Mouse (Mus musculus): ENCODE data around the gene Rere.
"Not testable (repeated sequence)": the region's sequence is repeated elsewhere in the genome, so short reads cannot be mapped to it uniquely, and the experiment has no call there.

The Rere gene

GRCm38 (mm10) chr4:150578021-150578420 is 296.6 kb downstream of the Rere start:
- no peak for DNase-seq (ENCODE audit: low read depth, low spot score)

DNA sequence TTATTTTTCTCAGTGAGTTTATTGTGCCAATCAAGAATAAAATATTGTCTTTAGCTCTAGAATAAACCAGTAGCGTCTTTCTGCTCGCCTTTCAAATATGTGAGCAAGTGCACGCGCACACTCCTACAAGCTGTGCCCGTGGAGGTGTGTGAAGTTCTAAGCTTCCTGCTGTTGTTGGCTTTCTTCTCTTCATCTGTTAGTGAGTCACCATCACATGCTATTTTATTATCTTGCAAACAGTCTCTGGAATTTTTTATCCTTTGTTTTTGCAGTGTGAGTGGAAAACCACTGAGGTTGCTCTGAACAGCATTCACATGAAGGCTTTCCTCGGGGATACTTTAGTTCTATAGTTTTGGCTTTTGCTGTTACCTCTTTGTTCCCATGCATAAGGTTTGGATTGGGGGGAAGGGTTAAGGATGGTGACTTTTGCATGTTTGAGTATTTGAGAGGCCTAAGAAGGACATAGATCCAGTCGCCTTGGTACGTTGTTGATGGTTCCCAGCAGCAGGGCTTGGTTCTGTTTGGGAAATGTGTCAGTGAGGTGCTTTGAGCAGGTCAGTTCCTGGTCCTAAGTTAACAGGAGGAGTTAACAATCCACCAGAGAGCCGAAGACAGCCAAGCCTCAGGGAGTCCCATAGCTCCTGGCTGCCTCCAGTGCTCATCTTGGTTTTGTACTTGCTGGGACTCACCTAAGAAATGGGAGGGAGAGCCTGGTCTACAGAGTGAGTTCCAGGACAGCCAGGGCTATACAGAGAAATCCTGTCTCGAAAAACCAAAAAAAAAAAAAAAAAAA is 300.7 kb downstream of the Rere start:
- DNase-seq (ENCODE audit: low read depth, low spot score): no peak

DNA sequence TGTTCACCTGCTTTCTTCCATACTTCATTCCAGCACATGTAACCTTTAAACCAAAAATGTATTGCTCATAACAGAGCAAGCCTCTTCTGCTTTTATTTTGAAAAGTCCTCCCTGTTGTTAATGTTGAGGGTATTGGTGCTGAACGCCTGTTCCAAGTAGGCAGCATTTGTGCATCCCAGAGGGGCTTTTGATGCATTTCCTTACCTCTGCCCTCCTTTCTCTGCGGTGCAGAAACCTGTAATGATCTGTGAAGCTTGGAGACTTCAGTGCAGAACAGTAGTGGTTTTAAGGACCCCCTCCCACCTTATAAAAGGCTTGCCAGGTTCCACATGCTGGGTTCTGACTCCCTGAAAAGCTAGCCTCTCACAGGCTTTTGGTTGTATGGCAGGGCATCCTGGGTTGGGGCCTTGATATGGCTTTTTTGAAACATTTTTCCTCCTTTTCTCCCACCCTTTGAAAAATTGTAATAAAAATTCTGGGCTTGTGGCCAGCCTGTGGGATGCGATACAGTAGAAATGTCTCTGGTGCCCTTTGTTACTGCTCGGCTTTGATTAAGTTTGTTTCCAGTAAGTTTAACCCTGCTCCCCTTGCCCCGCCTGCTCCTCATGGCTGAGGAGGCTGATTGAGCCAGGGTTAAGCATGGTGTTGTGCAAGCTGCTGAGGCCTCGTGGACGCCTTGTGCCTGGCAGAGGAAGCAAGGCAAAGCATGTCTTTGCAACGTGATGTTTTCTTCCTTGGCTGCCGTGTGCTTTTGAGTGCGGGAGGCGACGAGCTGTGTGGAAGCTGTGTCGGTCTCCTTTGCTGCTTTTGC is 301.7 kb downstream of the Rere start:
- DNase-seq (ENCODE audit: low read depth, low spot score): no peak

GRCm38 (mm10) chr4:150583777-150584135 is 302.3 kb downstream of the Rere start:
- no peak for DNase-seq (ENCODE audit: low read depth, low spot score)

DNA sequence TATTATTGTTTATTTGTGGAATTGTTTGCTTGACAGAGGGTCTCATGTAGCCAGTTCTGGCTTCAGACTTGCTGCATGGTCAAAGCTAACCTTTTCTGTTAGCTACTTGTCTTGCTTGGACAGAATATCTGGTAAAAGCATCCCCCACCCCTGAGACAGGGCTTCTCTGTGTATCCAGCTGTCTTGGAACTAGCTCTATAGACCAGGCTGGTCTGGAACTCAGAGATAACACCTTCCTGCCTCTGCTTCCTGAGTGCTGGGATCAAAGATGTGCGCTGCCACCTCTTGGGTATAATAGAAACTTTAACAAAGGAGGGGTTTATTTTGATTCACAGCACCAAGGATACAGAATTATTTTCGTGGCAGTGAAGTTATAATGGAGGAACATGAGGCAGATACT is 304.4 kb downstream of the Rere start:
- no peak for DNase-seq (ENCODE audit: low read depth, low spot score)

DNA sequence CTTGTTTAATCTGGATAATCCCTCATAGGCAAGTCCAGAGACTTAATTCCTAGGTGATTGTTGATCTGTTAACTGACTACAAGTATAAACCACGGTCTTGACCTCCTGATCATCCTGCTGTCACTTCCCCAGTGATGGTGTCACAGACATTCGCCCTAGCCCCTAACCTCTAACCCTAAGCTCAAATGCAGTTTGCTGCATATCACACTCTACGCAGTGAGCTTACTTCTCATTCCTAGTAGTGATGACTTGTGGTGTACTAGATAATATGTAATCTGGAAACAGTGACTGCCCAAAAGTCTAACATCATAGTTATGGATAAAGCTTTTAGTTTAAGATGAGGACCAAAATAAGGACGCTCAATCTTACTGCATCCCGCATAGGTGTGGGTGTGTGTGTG is 304.8 kb downstream of the Rere start:
- no peak for DNase-seq (ENCODE audit: low read depth, low spot score)

DNA sequence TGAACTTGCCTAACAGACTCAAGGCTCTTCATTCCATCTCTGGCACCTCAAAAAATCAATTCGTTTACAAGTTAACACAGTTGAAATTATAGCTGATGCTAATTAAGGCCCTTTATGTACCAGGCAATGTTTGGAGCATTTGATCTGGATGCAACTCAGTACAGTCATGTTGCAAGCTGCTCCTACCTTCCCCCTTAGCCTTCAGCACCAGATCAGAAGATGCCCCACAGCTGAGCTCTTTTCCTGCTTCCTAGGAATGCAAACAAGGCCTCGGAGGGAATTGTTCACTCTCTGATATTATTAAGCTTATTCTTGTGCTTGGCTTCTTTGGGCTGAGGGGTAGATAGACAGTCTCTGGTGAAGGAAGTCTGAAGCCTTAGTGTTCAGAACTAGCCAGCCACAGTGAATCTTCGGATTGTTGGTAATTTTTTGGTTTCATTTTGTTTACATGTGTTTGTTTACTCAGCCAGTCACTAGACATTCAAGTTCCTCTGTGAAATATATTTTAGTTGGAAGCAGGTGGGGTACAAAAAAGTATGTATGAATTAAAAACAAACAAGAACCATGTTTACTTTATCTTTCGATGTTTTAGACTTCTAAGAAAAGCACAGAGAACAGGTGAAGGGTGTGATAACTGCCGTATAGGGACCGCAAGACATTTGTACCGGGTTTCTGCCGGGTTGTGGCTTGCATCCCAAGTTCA is 306.3 kb downstream of the Rere start:
- no peak for DNase-seq (ENCODE audit: low read depth, low spot score)

GRCm38 (mm10) chr4:150588300-150588621 is 306.8 kb downstream of the Rere start:
- no peak for DNase-seq (ENCODE audit: low read depth, low spot score)

- DNase-seq (ENCODE audit: low read depth, low spot score): no peak
Measured at GRCm38 (mm10) chr4:150590621-150591282, 309.3 kb downstream of the Rere start.

DNA sequence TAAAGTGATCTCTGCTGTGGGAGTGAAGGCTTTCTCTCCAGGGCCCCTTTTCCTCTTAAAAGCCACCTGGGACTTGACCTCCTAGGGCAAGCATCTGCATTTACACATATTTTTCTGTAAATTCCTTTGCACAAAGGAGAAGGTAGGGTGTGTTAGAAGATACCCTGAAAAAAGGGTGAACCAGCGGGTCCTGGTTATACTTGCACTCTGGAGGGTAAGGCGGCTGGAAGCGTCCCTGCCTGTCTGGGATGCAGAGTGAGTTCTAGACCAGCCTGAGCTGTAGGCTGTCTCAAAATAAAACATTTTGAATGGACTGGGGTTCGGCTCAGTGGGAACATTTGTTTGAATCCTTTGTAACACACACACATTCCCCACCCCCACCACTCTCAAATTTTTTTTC is 310.2 kb downstream of the Rere start:
- DNase-seq (ENCODE audit: low read depth, low spot score): no peak

DNA sequence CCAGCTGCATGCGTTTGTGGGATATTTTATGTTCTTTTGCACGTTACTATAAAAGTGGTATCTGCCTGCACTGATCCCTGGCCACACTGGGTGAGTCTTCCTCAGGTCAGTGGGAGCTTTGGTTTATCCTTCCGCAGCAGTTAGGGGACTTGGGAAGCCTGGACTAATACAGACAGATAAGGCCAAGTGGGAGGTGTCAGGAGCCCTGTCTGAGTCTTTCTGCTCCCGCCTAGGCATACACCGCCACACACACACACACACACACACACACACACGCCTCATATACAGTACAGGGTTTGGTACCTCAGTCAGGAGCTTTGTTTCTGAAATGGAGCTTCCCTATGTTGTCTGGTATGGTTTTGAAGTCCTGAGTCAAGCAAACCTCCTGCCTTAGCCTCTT is 310.6 kb downstream of the Rere start:
- no peak for DNase-seq (ENCODE audit: low read depth, low spot score)

GRCm38 (mm10) chr4:150593473-150594217 is 312.2 kb downstream of the Rere start:
- DNase-seq (ENCODE audit: low read depth, low spot score): no peak

DNA sequence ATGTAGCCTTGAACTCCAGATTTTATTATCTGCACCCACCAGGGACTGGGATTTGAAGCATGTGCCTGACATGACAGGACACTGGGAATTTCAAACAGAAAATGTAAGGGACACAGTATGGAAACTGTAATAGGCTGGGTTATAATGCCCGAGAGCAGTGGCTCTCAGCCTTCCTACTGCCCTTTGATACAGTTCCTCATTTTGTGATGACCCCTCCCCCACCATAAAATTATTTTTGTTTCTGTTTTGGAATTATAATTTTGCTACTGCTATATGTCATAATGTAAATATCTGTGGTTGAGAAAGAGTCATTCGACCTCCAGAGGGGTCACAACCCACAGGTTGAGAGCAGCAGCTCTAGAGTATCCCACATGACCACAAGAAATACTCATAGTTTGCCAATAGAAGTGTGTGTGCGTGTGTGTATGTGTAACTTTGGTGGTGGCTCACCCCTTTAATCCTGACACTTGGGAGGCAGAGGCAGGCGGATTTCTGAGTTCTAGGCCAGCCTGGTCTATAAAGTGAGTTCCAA is 312.9 kb downstream of the Rere start:
- no peak for DNase-seq (ENCODE audit: low read depth, low spot score)

- DNase-seq (ENCODE audit: low read depth, low spot score): no peak
Measured at GRCm38 (mm10) chr4:150595071-150595470, 313.6 kb downstream of the Rere start.

- no peak for DNase-seq (ENCODE audit: low read depth, low spot score)
Measured at GRCm38 (mm10) chr4:150595991-150596390, 314.5 kb downstream of the Rere start.

DNA sequence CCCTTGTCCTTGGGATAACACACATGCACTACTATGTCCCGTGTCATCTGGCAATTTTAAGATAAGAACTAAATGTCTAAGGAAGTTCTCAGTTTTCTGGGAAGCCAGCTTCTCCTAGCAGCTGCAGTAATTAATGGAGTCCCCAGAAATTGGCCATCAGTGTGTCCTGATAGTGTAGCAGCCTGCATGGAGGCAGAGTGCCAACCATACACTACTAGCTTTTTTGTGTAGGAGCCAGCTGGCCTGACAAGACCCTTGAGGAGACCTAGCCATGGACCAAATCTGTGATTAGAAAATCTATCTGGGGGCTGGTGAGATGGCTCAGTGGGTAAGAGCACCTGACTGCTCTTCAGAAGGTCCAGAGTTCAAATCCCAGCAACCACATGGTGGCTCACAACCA is 317.2 kb downstream of the Rere start:
- no peak for DNase-seq (ENCODE audit: low read depth, low spot score)

DNA sequence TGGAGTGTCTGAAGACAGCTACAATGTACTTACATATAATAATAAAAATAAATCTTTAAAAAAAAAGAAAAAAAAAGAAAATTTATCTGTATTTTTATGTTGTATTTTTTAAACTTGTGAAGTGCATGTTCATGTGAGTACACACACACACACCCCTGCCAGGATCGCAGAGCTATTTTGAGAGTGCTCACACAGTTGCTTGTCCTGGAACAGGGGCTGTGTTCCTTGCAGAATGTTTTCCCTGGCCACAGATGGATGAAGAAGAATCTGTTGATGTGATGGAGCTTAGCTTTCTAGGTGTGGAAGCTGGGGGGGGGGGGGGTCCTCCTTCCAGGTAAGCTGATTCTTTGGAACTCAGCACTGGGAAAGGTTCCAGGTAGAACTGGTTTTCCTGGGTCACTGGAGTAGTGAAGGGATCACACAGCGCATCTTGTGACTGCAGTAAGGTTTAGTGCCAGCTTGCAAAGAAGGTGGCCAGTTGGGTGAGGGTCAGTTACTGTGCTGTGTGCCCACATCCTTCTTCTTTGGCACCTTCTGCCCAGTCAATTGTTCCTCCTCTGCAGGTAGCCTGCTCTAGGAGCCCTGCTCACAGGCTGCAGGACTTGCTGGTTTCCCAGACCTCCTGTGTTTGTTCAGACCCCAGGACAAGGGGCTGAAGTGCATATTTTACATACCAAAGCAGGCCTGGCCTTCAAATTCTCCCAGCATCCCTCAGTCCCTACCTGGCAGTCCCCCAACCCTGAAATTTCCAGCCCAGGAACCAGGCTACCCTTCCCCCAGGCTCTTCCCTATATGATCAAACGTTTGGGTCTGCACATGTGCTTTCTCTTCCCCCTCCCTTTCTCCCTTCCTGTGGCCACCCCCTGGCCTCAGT is 317.9 kb downstream of the Rere start:
- DNase-seq (ENCODE audit: low read depth, low spot score): no peak

GRCm38 (mm10) chr4:150600503-150600902 is 319.1 kb downstream of the Rere start:
- DNase-seq (ENCODE audit: low read depth, low spot score): not testable (repeated sequence)

- DNase-seq (ENCODE audit: low read depth, low spot score): no peak
Measured at GRCm38 (mm10) chr4:150601489-150601888, 320.0 kb downstream of the Rere start.
